Comparison of ENCODE assay signal across 9 mouse cellular contexts in the genomic region with DNA sequence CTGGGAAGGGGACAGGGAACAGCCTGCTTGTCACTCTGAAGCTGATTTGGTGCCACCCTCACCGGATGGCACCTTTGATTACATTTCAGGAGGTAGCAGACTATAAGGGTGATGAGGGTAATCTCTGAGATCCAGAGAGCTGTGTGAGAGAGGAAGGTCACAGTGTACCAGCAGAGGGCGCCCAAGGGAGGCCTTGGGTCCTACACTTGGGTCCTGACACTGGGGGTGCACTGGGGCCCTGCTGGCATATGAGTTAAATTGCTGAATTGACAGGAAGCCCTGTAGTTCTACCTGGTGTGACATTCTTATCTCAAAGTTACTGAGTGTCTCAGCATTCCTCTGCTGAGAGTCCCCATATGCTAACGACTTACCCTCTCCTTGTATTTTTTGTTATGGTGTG. TPM values are rescaled to one million over a fixed set of nuclear protein-coding genes. Genes with fewer than 3 reads are reported as not detected.
DNase-seq lines count a peak whose midpoint lies in the region; ATAC-seq lines count a peak whose summit lies in the region.
"Had no signal": no experiment of that assay in that cellular context is flagged by ENCODE, and none has a peak within 500 bp of the region (broad histone marks: within the 10 kb centered on the region; RNA-seq: fewer than 3 reads in every experiment).

No protein-coding gene starts in this region.

- WGBS in midbrain, embryonic 14.5 days: 58% methylated on average over 3 of the region's 3 CpGs
- whole genome bisulfite sequencing in midbrain, embryonic 15.5 days: 59% methylated on average over 3 of the region's 3 CpGs
- 57% methylated on average over 3 of the region's 3 CpGs for WGBS in limb, embryonic 10.5 days

- no peaks in the 10 kb centered on the region for H3K9me3 ChIP-seq in midbrain, embryonic 14.5 days (ENCODE audit: control insufficient read depth, low read length)
- no peaks in the 10 kb centered on the region for H3K9me3 ChIP-seq in midbrain, embryonic 15.5 days
- no peaks in the 10 kb centered on the region for H3K9me3 ChIP-seq in limb, embryonic 10.5 days (replicated peaks)

- peak; percentile 73 for DNase-seq in midbrain, embryonic 14.5 days
- DNase-seq in R1 (ENCODE audit: low read depth, low spot score): peak; percentile 79
- DNase-seq in cerebellum, adult 9-11 months: peak; percentile 56
- DNase-seq in gastrocnemius, postnatal 4 days (ENCODE audit: low spot score in 2 of 2): peak; percentile 52 to 62
- DNase-seq in limb, embryonic 10.5 days (ENCODE audit: low spot score): peak; percentile 70
- DNase-seq in natural killer cell, adult 2 months (ENCODE audit: low spot score in 2 of 2): peak; percentile 17 to 59
- DNase-seq in thymus, postnatal 25 days: peak; percentile 76

- no peaks in the 10 kb centered on the region for H3K27me3 ChIP-seq in midbrain, embryonic 14.5 days (ENCODE audit: control insufficient read depth, insufficient read depth, low read length)
- H3K27me3 ChIP-seq in midbrain, embryonic 15.5 days (replicated peaks): no peaks in the 10 kb centered on the region
- no peaks in the 10 kb centered on the region for H3K27me3 ChIP-seq in limb, embryonic 10.5 days (ENCODE audit: low read depth, poor library complexity, severe bottlenecking)

- peaks cover 37% of the 10 kb centered on the region; the same call in 1 of the 2 replicates for H3K36me3 ChIP-seq in midbrain, embryonic 14.5 days (ENCODE audit: control insufficient read depth, insufficient read depth, low read length)
- H3K36me3 ChIP-seq in midbrain, embryonic 15.5 days (replicated peaks): peaks cover 7% of the 10 kb centered on the region; the same call in 1 of the 2 replicates
- peaks cover 80% of the 10 kb centered on the region for H3K36me3 ChIP-seq in limb, embryonic 10.5 days

- H3K4me1 ChIP-seq in midbrain, embryonic 14.5 days (ENCODE audit: control insufficient read depth, insufficient read depth, low read length): peaks cover 15% of the 10 kb centered on the region; the same call in 1 of the 2 replicates
- H3K4me1 ChIP-seq in midbrain, embryonic 15.5 days: peaks cover 15% of the 10 kb centered on the region
- 0 out of 2 replicates have a peak, but pooled peaks cover 4% of the 10 kb centered on the region for H3K4me1 ChIP-seq in limb, embryonic 10.5 days

- H3K4me2 ChIP-seq in midbrain, embryonic 14.5 days (ENCODE audit: low read length): no peak overlapping the region
- no peak overlapping the region for H3K4me2 ChIP-seq in midbrain, embryonic 15.5 days

- no peak overlapping the region for H3K27ac ChIP-seq in midbrain, embryonic 14.5 days (replicated peaks; ENCODE audit: low read depth, low read length)
- no peak overlapping the region for H3K27ac ChIP-seq in midbrain, embryonic 15.5 days
- H3K27ac ChIP-seq in limb, embryonic 10.5 days: no peak overlapping the region

- no peak for ATAC-seq in midbrain, embryonic 14.5 days (ENCODE audit: low FRiP score, low TSS enrichment)
- ATAC-seq in midbrain, embryonic 15.5 days (replicated peaks): no peak

- H3K4me3 ChIP-seq in midbrain, embryonic 14.5 days (replicated peaks; ENCODE audit: low read depth, low read length): no peak overlapping the region
- H3K4me3 ChIP-seq in midbrain, embryonic 15.5 days: no peak overlapping the region
- no peak overlapping the region for H3K4me3 ChIP-seq in limb, embryonic 10.5 days
- H3K4me3 ChIP-seq: myocyte had no signal

- H3K9ac ChIP-seq in midbrain, embryonic 14.5 days (replicated peaks; ENCODE audit: low read length): no peak overlapping the region
- H3K9ac ChIP-seq in midbrain, embryonic 15.5 days: no peak overlapping the region

RNA-seq across cellular contexts. Expression of gene Mrln, which starts 31.1 kb away (rescaled TPM):
- polyA plus RNA-seq in midbrain, embryonic 14.5 days (2014; fragmentation: Nextera tagmentation; extraction: Ambion mirVana): not detected in 2 replicates
- polyA plus RNA-seq in midbrain, embryonic 15.5 days (2015; fragmentation: Nextera tagmentation; extraction: Ambion mirVana): 1.2 and 1.9 TPM in 2 replicates
- 100 to 1,000 TPM; 151 to 157 TPM for total RNA-seq in gastrocnemius, postnatal 4 days (2021)
- polyA plus RNA-seq in limb, embryonic 10.5 days (2016; fragmentation: Nextera tagmentation; extraction: Ambion mirVana): 0.39 and 2.9 TPM in 2 replicates
